Mouse (Mus musculus) lung, embryonic 15.5 days (tissue): ENCODE measurements around the gene Cox6b1. TPM values are rescaled to one million over a fixed set of nuclear protein-coding genes. Genes with fewer than 3 reads are reported as not detected.

Experiments used
- ATAC-seq: fragments of 200-750 bp; cut with Nextera tagmentation; 2 replicates; pipeline ENCODE4 v1.8.0; 2017; ENCODE audit warnings: moderate number of reproducible peaks, borderline replicate concordance; ENCODE audit not compliant: low FRiP score, low TSS enrichment; ENCODE audit errors: extremely low read depth
- H3K27ac ChIP-seq: fragments of 300-500 bp; sonication (generic); 2 replicates; pipeline ENCODE4 v1.5.1; 2015; ENCODE audit warnings: moderate library complexity, mild to moderate bottlenecking, inconsistent platforms
- H3K27me3 ChIP-seq: fragments of 300-500 bp; sonication (generic); 2 replicates; pipeline ENCODE4 v1.6.1; 2015; ENCODE audit warnings: inconsistent platforms
- H3K36me3 ChIP-seq: fragments of 300-500 bp; sonication (generic); 2 replicates; pipeline ENCODE4 v1.6.1; 2015; ENCODE audit warnings: inconsistent platforms
- H3K4me1 ChIP-seq: fragments of 300-500 bp; sonication (generic); 2 replicates; pipeline ENCODE4 v1.6.1; 2015; ENCODE audit warnings: inconsistent platforms
- H3K4me2 ChIP-seq: fragments of 300-500 bp; sonication (generic); 2 replicates; pipeline ENCODE4 v1.6.1; 2015; ENCODE audit warnings: inconsistent platforms, mild to moderate bottlenecking, moderate library complexity
- H3K4me3 ChIP-seq: fragments of 300-500 bp; sonication (generic); 2 replicates; pipeline ENCODE4 v1.5.1; 2015; ENCODE audit warnings: mild to moderate bottlenecking, inconsistent platforms
- H3K9ac ChIP-seq: fragments of 300-500 bp; sonication (generic); 2 replicates; pipeline ENCODE4 v1.6.1; 2015; ENCODE audit warnings: inconsistent platforms
- H3K9me3 ChIP-seq: fragments of 300-500 bp; sonication (generic); 2 replicates; pipeline ENCODE4 v1.6.1; 2016; ENCODE audit warnings: inconsistent platforms
- WGBS: fragments of 180-500 bp; shearing (Covaris S2); methylation state at CpG from one replicate; pipeline ENCODE4 v1.1.7; 2015; 5-methylcytosine and 5-hydroxymethylcytosine counted together
- microRNA-seq: library from miRNA; unstranded; fragments of <30 nt; microRNA quantifications from one replicate; pipeline ENCODE4, GENCODE M21; 2016
- polyA plus RNA-seq: library from polyadenylated mRNA; unstranded; fragments of >200 nt; fragmentation: Nextera tagmentation; extraction: Ambion mirVana; gene quantifications from 2 replicates; pipeline ENCODE4 v1.2.1, GENCODE M21; 2015

The Cox6b1 gene
- polyA plus RNA-seq, 1 experiment from 2014 or later: 867 TPM

- Histone ChIP-seq H3K36me3 (peaks cover 99% of the 10 kb centered on the region), H3K4me2 (no peak overlapping the region), H3K9ac (no peak overlapping the region), H3K27me3 (no peaks in the 10 kb centered on the region), H3K27ac (no peak overlapping the region), H3K4me1 (no peaks in the 10 kb centered on the region), H3K9me3 (no peaks in the 10 kb centered on the region), H3K4me3 (no peak overlapping the region)
- WGBS: 93% methylated on average over 8 of the region's 8 CpGs
- ATAC-seq: no peak
Observed at GRCm38 (mm10) chr7:30579950-30580349, 46.0 kb downstream of the Cox6b1 start.

GRCm38 (mm10) chr7:30572969-30573368 is 53.0 kb downstream of the Cox6b1 start:
- Histone ChIP-seq H3K9me3 (no peaks in the 10 kb centered on the region), H3K4me3 (no peak overlapping the region), H3K27ac (no peak overlapping the region), H3K27me3 (no peaks in the 10 kb centered on the region), H3K36me3 (peaks cover 98% of the 10 kb centered on the region), H3K4me2 (no peak overlapping the region), H3K4me1 (no peaks in the 10 kb centered on the region), H3K9ac (no peak overlapping the region)
- 73% methylated on average over 2 of the region's 2 CpGs for WGBS
- no peak for ATAC-seq

- Histone ChIP-seq H3K4me1 (no peaks in the 10 kb centered on the region), H3K36me3 (peaks cover 95% of the 10 kb centered on the region), H3K27me3 (no peaks in the 10 kb centered on the region), H3K4me3 (no peak overlapping the region), H3K4me2 (no peak overlapping the region), H3K9me3 (no peaks in the 10 kb centered on the region), H3K27ac (no peak overlapping the region), H3K9ac (no peak overlapping the region)
- WGBS: 89% methylated on average over 5 of the region's 5 CpGs
- ATAC-seq: no peak
Observed at GRCm38 (mm10) chr7:30572389-30572788, 53.6 kb downstream of the Cox6b1 start.

- Histone ChIP-seq H3K9ac (no peak overlapping the region), H3K4me3 (no peak overlapping the region), H3K27me3 (no peaks in the 10 kb centered on the region), H3K27ac (no peak overlapping the region), H3K36me3 (peaks cover 69% of the 10 kb centered on the region), H3K4me2 (no peak overlapping the region), H3K4me1 (peaks cover 9% of the 10 kb centered on the region), H3K9me3 (no peaks in the 10 kb centered on the region)
- WGBS: 85% methylated on average over 11 of the region's 11 CpGs
- no peak for ATAC-seq
Observed at GRCm38 (mm10) chr7:30567555-30567954, 58.4 kb downstream of the Cox6b1 start.

Small RNA genes within 50 kb of the gene (microRNA-seq; reads per million reads assigned to microRNA genes)
- gene Mir3569: not detected

Other genes starting within 250 kb of the Cox6b1 start
- gene Tyrobp, start 212.4 kb downstream of the Cox6b1 start, polyA plus RNA-seq: 50.8 and 56.1 TPM in 2 replicates
- gene Hcst, start 206.3 kb downstream of the Cox6b1 start, polyA plus RNA-seq: 0.70 and 2.3 TPM in 2 replicates
- 1.5 and 2.1 TPM in 2 replicates for gene Nfkbid, start 204.4 kb downstream of the Cox6b1 start, polyA plus RNA-seq
- 23.9 and 24.4 TPM in 2 replicates for gene Aplp1, start 180.6 kb downstream of the Cox6b1 start, polyA plus RNA-seq
- gene Kirrel2, start 168.5 kb downstream of the Cox6b1 start, polyA plus RNA-seq: not detected in 2 replicates
- gene Nphs1, start 167.8 kb downstream of the Cox6b1 start, polyA plus RNA-seq: 0.08 TPM in 1 of 2 replicates, not detected in the other
- 0.25 and 0.44 TPM in 2 replicates for gene Prodh2, start 132.5 kb downstream of the Cox6b1 start, polyA plus RNA-seq
- 7.7 and 9.3 TPM in 2 replicates for gene Arhgap33, start 91.1 kb downstream of the Cox6b1 start, polyA plus RNA-seq
- gene Hspb6, start 74.0 kb downstream of the Cox6b1 start, polyA plus RNA-seq: 32.1 and 33.6 TPM in 2 replicates
- 13.2 and 18.3 TPM in 2 replicates for gene Proser3, start 73.9 kb downstream of the Cox6b1 start, polyA plus RNA-seq
- 36.0 and 38.8 TPM in 2 replicates for gene Lin37, start 66.3 kb downstream of the Cox6b1 start, polyA plus RNA-seq
- 99.0 TPM in 2 replicates for gene U2af1l4, start 62.9 kb downstream of the Cox6b1 start, polyA plus RNA-seq
- gene Gm49396, start 62.8 kb downstream of the Cox6b1 start, polyA plus RNA-seq: 13.0 and 15.1 TPM in 2 replicates
- 119 and 124 TPM in 2 replicates for gene Psenen, start 62.5 kb downstream of the Cox6b1 start, polyA plus RNA-seq
- gene Igflr1, start 60.7 kb downstream of the Cox6b1 start, polyA plus RNA-seq: 4.6 and 5.0 TPM in 2 replicates
- gene Kmt2b, start 37.4 kb downstream of the Cox6b1 start, polyA plus RNA-seq: 8.4 and 10.0 TPM in 2 replicates
- gene Zbtb32, start 27.2 kb downstream of the Cox6b1 start, polyA plus RNA-seq: 2.3 and 3.7 TPM in 2 replicates
- gene Upk1a, start 13.3 kb downstream of the Cox6b1 start, polyA plus RNA-seq: 0.88 and 1.4 TPM in 2 replicates
- not detected in 2 replicates for gene Etv2, start 9.7 kb upstream of the Cox6b1 start, polyA plus RNA-seq
- gene Rbm42, start 24.2 kb upstream of the Cox6b1 start, polyA plus RNA-seq: 126 and 130 TPM in 2 replicates
- gene Haus5, start 38.8 kb upstream of the Cox6b1 start, polyA plus RNA-seq: 61.9 and 62.6 TPM in 2 replicates
- gene Pmis2, start 45.5 kb upstream of the Cox6b1 start, polyA plus RNA-seq: not detected in 2 replicates
- gene 2200002J24Rik, start 72.8 kb upstream of the Cox6b1 start, polyA plus RNA-seq: 0.96 TPM in 1 of 2 replicates, not detected in the other
- 0.40 and 0.41 TPM in 2 replicates for gene Atp4a, start 86.1 kb upstream of the Cox6b1 start, polyA plus RNA-seq
- 153 and 159 TPM in 2 replicates for gene Tmem147, start 103.4 kb upstream of the Cox6b1 start, polyA plus RNA-seq
- 0.19 and 0.46 TPM in 2 replicates for gene Gapdhs, start 117.5 kb upstream of the Cox6b1 start, polyA plus RNA-seq
- gene Sbsn, start 125.3 kb upstream of the Cox6b1 start, polyA plus RNA-seq: 1.4 and 1.8 TPM in 2 replicates
- 5.4 and 5.9 TPM in 2 replicates for gene Dmkn, start 137.6 kb upstream of the Cox6b1 start, polyA plus RNA-seq
- gene Krtdap, start 161.7 kb upstream of the Cox6b1 start, polyA plus RNA-seq: 2.4 and 5.1 TPM in 2 replicates
- gene Ffar2, start 197.6 kb upstream of the Cox6b1 start, polyA plus RNA-seq: 0.38 and 0.46 TPM in 2 replicates
- gene Ffar3, start 230.0 kb upstream of the Cox6b1 start, polyA plus RNA-seq: not detected in 2 replicates
- not detected in 2 replicates for gene Ffar1, start 235.4 kb upstream of the Cox6b1 start, polyA plus RNA-seq